Mouse (Mus musculus) stomach, embryonic 16.5 days (tissue): ENCODE measurements around the gene Igf1r. TPM values are rescaled to one million over a fixed set of nuclear protein-coding genes. Genes with fewer than 3 reads are reported as not detected.

ENCODE experiments used
- ATAC-seq: fragments of 200-750 bp; cut with Nextera tagmentation; 2 replicates; pipeline ENCODE4 v1.8.0; 2017; ENCODE audit warnings: moderate number of reproducible peaks, moderate TSS enrichment; ENCODE audit not compliant: insufficient read depth, low FRiP score
- H3K27ac ChIP-seq: fragments of 300-500 bp; sonication (generic); 2 replicates; pipeline ENCODE4 v1.5.1; 2014; ENCODE audit warnings: low read length
- H3K27me3 ChIP-seq: fragments of 300-500 bp; sonication (generic); 2 replicates; pipeline ENCODE4 v1.6.1; 2014; ENCODE audit warnings: low read length, control low read depth, mixed read lengths; ENCODE audit not compliant: control insufficient read depth, insufficient read depth
- H3K36me3 ChIP-seq: fragments of 300-500 bp; sonication (generic); 2 replicates; pipeline ENCODE4 v1.6.1; 2014; ENCODE audit warnings: low read length; ENCODE audit not compliant: control insufficient read depth, insufficient read depth
- H3K4me1 ChIP-seq: fragments of 300-500 bp; sonication (generic); 2 replicates; pipeline ENCODE4 v1.6.1; 2014; ENCODE audit warnings: low read length, control low read depth, mixed read lengths; ENCODE audit not compliant: control insufficient read depth, insufficient read depth
- H3K4me2 ChIP-seq: fragments of 300-500 bp; sonication (generic); 2 replicates; pipeline ENCODE4 v1.6.1; 2014; ENCODE audit warnings: low read depth, low read length, mixed read lengths
- H3K4me3 ChIP-seq: fragments of 300-500 bp; sonication (generic); replicated peaks from 2 replicates; pipeline ENCODE4 v1.5.1; 2014; ENCODE audit warnings: mild to moderate bottlenecking, low read length
- H3K9ac ChIP-seq: fragments of 300-500 bp; sonication (generic); 2 replicates; pipeline ENCODE4 v1.6.1; 2014; ENCODE audit warnings: low read length
- H3K9me3 ChIP-seq: fragments of 300-500 bp; sonication (generic); replicated peaks from 2 replicates; pipeline ENCODE4 v1.6.1; 2016; ENCODE audit warnings: low read length, control low read depth; ENCODE audit not compliant: control insufficient read depth
- WGBS: fragments of 180-500 bp; shearing (Covaris S2); extraction: QIAGEN DNeasy Blood & Tissue Kit; methylation state at CpG from one replicate; pipeline ENCODE4 v1.1.7; 2014; 5-methylcytosine and 5-hydroxymethylcytosine counted together
- polyA plus RNA-seq: library from polyadenylated mRNA; unstranded; fragments of >200 nt; fragmentation: Nextera tagmentation; extraction: Ambion mirVana; gene quantifications from 2 replicates; pipeline ENCODE4 v1.2.1, GENCODE M21; 2015

Gene Igf1r
- polyA plus RNA-seq, 1 experiment from 2014 or later, result 15.0 TPM

GRCm38 (mm10) chr7:68181104-68181503 is 228.5 kb downstream of the Igf1r start:
- Histone ChIP-seq H3K9me3 (no peaks in the 10 kb centered on the region), H3K4me2 (no peak overlapping the region), H3K4me1 (no peaks in the 10 kb centered on the region), H3K36me3 (0 out of 2 replicates have a peak, but pooled peaks cover 10% of the 10 kb centered on the region), H3K4me3 (no peak overlapping the region), H3K27ac (no peak overlapping the region), H3K27me3 (no peaks in the 10 kb centered on the region), H3K9ac (no peak overlapping the region)
- WGBS, result 58% methylated on average over 1 of the region's 1 CpGs
- ATAC-seq, result no peak

- H3K4me3 ChIP-seq, result no peak overlapping the region
- H3K9me3 ChIP-seq, result no peaks in the 10 kb centered on the region
- no peak overlapping the region for H3K27ac ChIP-seq
- H3K27me3 ChIP-seq, result no peaks in the 10 kb centered on the region
- WGBS, result 66% methylated on average over 7 of the region's 7 CpGs
- H3K36me3 ChIP-seq, result 0 out of 2 replicates have a peak, but pooled peaks cover 10% of the 10 kb centered on the region
- no peak overlapping the region for H3K4me2 ChIP-seq
- H3K9ac ChIP-seq, result no peak overlapping the region
- no peaks in the 10 kb centered on the region for H3K4me1 ChIP-seq
- no peak for ATAC-seq
Observed at GRCm38 (mm10) chr7:68182025-68182424, 229.4 kb downstream of the Igf1r start.

GRCm38 (mm10) chr7:68182773-68183172 is 230.1 kb downstream of the Igf1r start:
- Histone ChIP-seq H3K9ac (no peak overlapping the region), H3K9me3 (no peaks in the 10 kb centered on the region), H3K27me3 (no peaks in the 10 kb centered on the region), H3K27ac (no peak overlapping the region), H3K36me3 (0 out of 2 replicates have a peak, but pooled peaks cover 10% of the 10 kb centered on the region), H3K4me2 (no peak overlapping the region), H3K4me3 (no peak overlapping the region), H3K4me1 (no peaks in the 10 kb centered on the region)
- ATAC-seq, result no peak
- WGBS, result 91% methylated on average over 6 of the region's 6 CpGs

- WGBS, result 80% methylated on average over 10 of the region's 10 CpGs
- H3K9me3 ChIP-seq, result no peaks in the 10 kb centered on the region
- no peak overlapping the region for H3K4me3 ChIP-seq
- no peak for ATAC-seq
- H3K36me3 ChIP-seq, result 0 out of 2 replicates have a peak, but pooled peaks cover 10% of the 10 kb centered on the region
- H3K27me3 ChIP-seq, result no peaks in the 10 kb centered on the region
- H3K9ac ChIP-seq, result no peak overlapping the region
- no peaks in the 10 kb centered on the region for H3K4me1 ChIP-seq
- no peak overlapping the region for H3K27ac ChIP-seq
- no peak overlapping the region for H3K4me2 ChIP-seq
Observed at GRCm38 (mm10) chr7:68183421-68183820, 230.8 kb downstream of the Igf1r start.

- Histone ChIP-seq H3K4me3 (no peak overlapping the region), H3K9ac (no peak overlapping the region), H3K4me2 (no peak overlapping the region), H3K36me3 (peaks cover 30% of the 10 kb centered on the region), H3K9me3 (no peaks in the 10 kb centered on the region), H3K4me1 (0 out of 2 replicates have a peak, but pooled peaks cover 2% of the 10 kb centered on the region), H3K27ac (no peak overlapping the region), H3K27me3 (no peaks in the 10 kb centered on the region)
- no peak for ATAC-seq
- 55% methylated on average over 6 of the region's 6 CpGs for WGBS
Observed at GRCm38 (mm10) chr7:68189211-68189610, 236.6 kb downstream of the Igf1r start.

- Histone ChIP-seq H3K9me3 (no peaks in the 10 kb centered on the region), H3K4me2 (no peak overlapping the region), H3K27ac (no peak overlapping the region), H3K36me3 (peaks cover 23% of the 10 kb centered on the region), H3K9ac (no peak overlapping the region), H3K27me3 (no peaks in the 10 kb centered on the region), H3K4me1 (0 out of 2 replicates have a peak, but pooled peaks cover 2% of the 10 kb centered on the region), H3K4me3 (no peak overlapping the region)
- no peak for ATAC-seq
- WGBS, result 87% methylated on average over 13 of the region's 13 CpGs
Observed at GRCm38 (mm10) chr7:68189691-68190456, 237.2 kb downstream of the Igf1r start.

- no peak overlapping the region for H3K27ac ChIP-seq
- peaks cover 20% of the 10 kb centered on the region for H3K36me3 ChIP-seq
- no peaks in the 10 kb centered on the region for H3K27me3 ChIP-seq
- H3K4me3 ChIP-seq, result no peak overlapping the region
- H3K9ac ChIP-seq, result no peak overlapping the region
- ATAC-seq, result no peak
- 65% methylated on average over 15 of the region's 15 CpGs for WGBS
- H3K4me1 ChIP-seq, result 0 out of 2 replicates have a peak, but pooled peaks cover 2% of the 10 kb centered on the region
- H3K9me3 ChIP-seq, result no peaks in the 10 kb centered on the region
- H3K4me2 ChIP-seq, result no peak overlapping the region
Observed at GRCm38 (mm10) chr7:68193958-68194695, 241.5 kb downstream of the Igf1r start.

- Histone ChIP-seq H3K27ac (no peak overlapping the region), H3K9me3 (no peaks in the 10 kb centered on the region), H3K4me3 (no peak overlapping the region), H3K27me3 (no peaks in the 10 kb centered on the region), H3K36me3 (peaks cover 5% of the 10 kb centered on the region; the same call in 1 of the 2 replicates), H3K4me2 (no peak overlapping the region), H3K4me1 (no peaks in the 10 kb centered on the region), H3K9ac (no peak overlapping the region)
- ATAC-seq, result no peak
- 95% methylated on average over 7 of the region's 7 CpGs for WGBS
Observed at GRCm38 (mm10) chr7:68199609-68200008, 247.0 kb downstream of the Igf1r start.

- WGBS, result 91% methylated on average over 8 of the region's 8 CpGs
- H3K4me2 ChIP-seq, result no peak overlapping the region
- H3K27ac ChIP-seq, result no peak overlapping the region
- H3K9me3 ChIP-seq, result no peaks in the 10 kb centered on the region
- H3K4me3 ChIP-seq, result no peak overlapping the region
- H3K27me3 ChIP-seq, result no peaks in the 10 kb centered on the region
- no peak overlapping the region for H3K9ac ChIP-seq
- H3K36me3 ChIP-seq, result peaks cover 14% of the 10 kb centered on the region
- no peak for ATAC-seq
- H3K4me1 ChIP-seq, result no peaks in the 10 kb centered on the region
Observed at GRCm38 (mm10) chr7:68205776-68206427, 253.3 kb downstream of the Igf1r start.
